Comparison of ENCODE assay signal across 9 mouse cellular contexts in genomic region chr11:41999468-41999881, GRCm38 (mm10). TPM values are rescaled to one million over a fixed set of nuclear protein-coding genes. Genes with fewer than 3 reads are reported as not detected.
DNase-seq lines count a peak whose midpoint lies in the region; ATAC-seq and TF ChIP-seq lines count a peak whose summit lies in the region.
"Had no signal": no experiment of that assay in that cellular context is flagged by ENCODE, and none has a peak within 500 bp of the region (broad histone marks: within the 10 kb centered on the region; RNA-seq: fewer than 3 reads in every experiment).

No protein-coding gene starts in this region.

- 6% methylated on average over 7 of the region's 7 CpGs for WGBS in heart, adult 2 months
- WGBS in heart, embryonic 11.5 days (ENCODE audit: insufficient replicate concordance) = 5% methylated on average over 7 of the region's 7 CpGs
- 1% methylated on average over 7 of the region's 7 CpGs for WGBS in kidney, adult 2 months
- under 1% methylated on average over 7 of the region's 7 CpGs for WGBS in limb, embryonic 11.5 days

- H3K4me3 ChIP-seq in heart, adult 2 months = no peak overlapping the region
- H3K4me3 ChIP-seq in heart, embryonic 11.5 days (ENCODE audit: low read depth, low read length) = no peak overlapping the region
- H3K4me3 ChIP-seq in kidney, adult 2 months (ENCODE audit: insufficient read depth, low read depth, low read length) = no peak overlapping the region
- H3K4me3 ChIP-seq in limb, embryonic 11.5 days (ENCODE audit: low read depth, low read length) = no peak overlapping the region

- no peak for TF ChIP-seq POLR2A in heart, adult 2 months (IDR thresholded peaks at IDR 0.05; ENCODE audit: insufficient read depth, low read depth, low read length)
- TF ChIP-seq POLR2A in kidney, adult 2 months (IDR thresholded peaks at IDR 0.05; ENCODE audit: low read depth, low read length) = no peak

- H3K4me2 ChIP-seq in heart, embryonic 11.5 days = no peak overlapping the region
- H3K4me2 ChIP-seq in limb, embryonic 11.5 days (ENCODE audit: low read depth, severe bottlenecking) = no peak overlapping the region

- H3K9ac ChIP-seq in heart, adult 2 months (ENCODE audit: low read depth, low read length) = no peak overlapping the region
- no peak overlapping the region for H3K9ac ChIP-seq in heart, embryonic 11.5 days (ENCODE audit: low read depth, low read length)
- no peak overlapping the region for H3K9ac ChIP-seq in limb, embryonic 11.5 days (ENCODE audit: low read length)
- H3K9ac ChIP-seq: liver, embryonic 14.5 days had no signal

- intact Hi-C loops in heart, adult 2 months (cut with DNase I) = no loop called here

- H3K27ac ChIP-seq in heart, adult 2 months = no peak overlapping the region
- no peak overlapping the region for H3K27ac ChIP-seq in heart, embryonic 11.5 days (ENCODE audit: low read depth, low read length)
- no peak overlapping the region for H3K27ac ChIP-seq in kidney, adult 2 months (ENCODE audit: insufficient read depth, low read depth, low read length)
- no peak overlapping the region for H3K27ac ChIP-seq in limb, embryonic 11.5 days (replicated peaks; ENCODE audit: low read depth, low read length)
- H3K27ac ChIP-seq: liver, embryonic 14.5 days had no signal

- H3K9me3 ChIP-seq in heart, embryonic 11.5 days (replicated peaks; ENCODE audit: control insufficient read depth, low read length) = no peaks in the 10 kb centered on the region
- H3K9me3 ChIP-seq in limb, embryonic 11.5 days (ENCODE audit: control insufficient read depth, low read length) = no peaks in the 10 kb centered on the region

- TF ChIP-seq CTCF in heart, adult 2 months (IDR thresholded peaks at IDR 0.05) = no peak
- TF ChIP-seq CTCF in kidney, adult 2 months (conservative IDR thresholded peaks at IDR 0.05; ENCODE audit: insufficient read depth, insufficient read length, low read depth, low read length) = no peak

- no peaks in the 10 kb centered on the region for H3K79me2 ChIP-seq in heart, adult 2 months (replicated peaks; ENCODE audit: control insufficient read depth, insufficient read depth, low read length)

- no peak for TF ChIP-seq EP300 in heart, adult 2 months (IDR thresholded peaks at IDR 0.05; ENCODE audit: insufficient read depth, low read depth, low read length)

- no peaks in the 10 kb centered on the region for H3K36me3 ChIP-seq in heart, adult 2 months (ENCODE audit: control insufficient read depth, insufficient read depth, low read length)
- H3K36me3 ChIP-seq in heart, embryonic 11.5 days (ENCODE audit: control insufficient read depth, insufficient read depth, low read length) = no peaks in the 10 kb centered on the region
- H3K36me3 ChIP-seq in kidney, adult 2 months (ENCODE audit: control insufficient read depth, insufficient read depth, low read length) = no peaks in the 10 kb centered on the region
- no peaks in the 10 kb centered on the region for H3K36me3 ChIP-seq in limb, embryonic 11.5 days (ENCODE audit: control insufficient read depth, insufficient read depth, low read length)

- DNase-seq in heart, adult 2 months = peak; percentile 12 to 47
- DNase-seq in cerebellum, adult 9-11 months = peak; percentile 70
- DNase-seq in frontal cortex, postnatal 10 days (ENCODE audit: low spot score in 2 of 2) = peak; percentile 11 to 36
- DNase-seq in kidney, adult 2 months = peak; percentile 35
- peak; percentile 94 for DNase-seq in limb, embryonic 11.5 days (ENCODE audit: low spot score)
- peak; percentile 72 for DNase-seq in ovary, postnatal 14 days (ENCODE audit: low spot score)
- DNase-seq in spleen, adult 12 weeks (ENCODE audit: low spot score) = no peak

- no peaks in the 10 kb centered on the region for H3K27me3 ChIP-seq in heart, adult 2 months (ENCODE audit: control insufficient read depth, insufficient read depth, low read length)
- H3K27me3 ChIP-seq in heart, embryonic 11.5 days (ENCODE audit: control insufficient read depth, insufficient read depth, low read length) = 0 out of 2 replicates have a peak, but pooled peaks cover 5% of the 10 kb centered on the region
- no peaks in the 10 kb centered on the region; the same call in 1 of the 2 replicates for H3K27me3 ChIP-seq in kidney, adult 2 months (replicated peaks; ENCODE audit: control insufficient read depth, insufficient read depth, low read length)
- no peaks in the 10 kb centered on the region for H3K27me3 ChIP-seq in limb, embryonic 11.5 days (ENCODE audit: control insufficient read depth, insufficient read depth, low read length)

- no peaks in the 10 kb centered on the region for H3K4me1 ChIP-seq in heart, adult 2 months (ENCODE audit: control insufficient read depth, insufficient read depth, low read length)
- H3K4me1 ChIP-seq in heart, embryonic 11.5 days (ENCODE audit: control insufficient read depth, insufficient read depth, low read length) = no peaks in the 10 kb centered on the region
- no peaks in the 10 kb centered on the region for H3K4me1 ChIP-seq in kidney, adult 2 months (ENCODE audit: control insufficient read depth, insufficient read depth, low read length)
- no peaks in the 10 kb centered on the region for H3K4me1 ChIP-seq in limb, embryonic 11.5 days (ENCODE audit: control insufficient read depth, insufficient read depth, low read length)

- ATAC-seq in heart, embryonic 11.5 days (replicated peaks; ENCODE audit: insufficient number of reproducible peaks, low FRiP score, low TSS enrichment) = no peak
- ATAC-seq in limb, embryonic 11.5 days (ENCODE audit: insufficient number of reproducible peaks, low FRiP score, low TSS enrichment, low read depth) = peak; percentile 83

RNA-seq across cellular contexts. Expression of gene Gabrg2, which starts 1.2 kb away (rescaled TPM):
- not detected for total RNA-seq in heart, adult 2 months (2021)
- polyA plus RNA-seq in heart, adult 2 months (2012; rRNA removed) = 0.18 TPM in 1 of 2 replicates, not detected in the other
- polyA plus RNA-seq in heart, embryonic 11.5 days (2014; fragmentation: Nextera tagmentation; extraction: Ambion mirVana) = 0.09 TPM in 1 of 2 replicates, not detected in the other
- polyA plus RNA-seq in kidney, adult 2 months (2012; rRNA removed) = 0.03 TPM in 1 of 2 replicates, not detected in the other
- polyA plus RNA-seq in limb, embryonic 11.5 days (2014; fragmentation: Nextera tagmentation; extraction: Ambion mirVana) = not detected in 2 replicates
- polyA plus RNA-seq: liver, embryonic 14.5 days had no signal
